Mouse (Mus musculus): ENCODE measurements around the gene Mapk3.

DNA sequence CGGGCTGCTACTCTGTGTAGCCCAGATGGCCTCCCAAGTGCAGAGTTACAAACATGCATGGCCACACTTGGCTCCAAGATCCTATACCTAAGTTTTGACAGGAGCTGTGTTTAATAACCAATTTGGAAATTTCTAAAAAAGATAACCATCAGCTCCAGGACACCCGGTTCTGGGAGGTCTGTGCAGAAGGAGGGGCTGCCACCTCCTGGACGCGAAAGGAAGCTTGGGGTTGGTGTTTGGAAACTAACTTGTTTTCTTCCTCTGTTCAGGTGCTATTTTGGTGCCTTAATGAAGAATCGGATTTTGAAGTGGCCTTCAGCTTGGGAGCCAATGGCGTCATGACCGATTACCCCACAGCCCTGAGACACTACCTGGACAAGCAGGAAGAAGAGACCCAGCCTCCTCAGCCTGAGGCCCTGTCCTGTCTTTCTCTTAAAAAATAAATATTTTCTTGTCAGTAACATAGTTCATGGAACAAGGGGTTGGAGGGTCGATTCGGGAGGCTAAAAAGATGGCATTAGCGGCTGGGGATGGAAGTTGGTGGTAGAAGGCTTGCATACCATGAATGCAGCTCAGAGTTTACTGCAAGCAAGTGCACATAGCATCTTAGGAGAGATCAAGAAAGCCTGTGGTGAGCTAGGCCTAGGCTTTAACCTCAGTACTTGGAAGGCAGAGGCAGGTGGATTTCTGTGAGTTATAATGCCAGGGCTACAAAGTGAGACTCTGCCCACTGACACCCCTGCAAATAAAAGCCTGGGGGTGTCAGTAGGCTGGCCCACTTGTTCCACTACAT lies 16.0 kb downstream of the Mapk3 start:
- no peak for TF ChIP-seq POLR2A (IDR thresholded peaks at IDR 0.05; ENCODE audit: extremely low read depth, insufficient read depth, low read length)
- TF ChIP-seq CTCF (IDR thresholded peaks at IDR 0.05; ENCODE audit: low read depth, low read length), result no peak
